Mouse (Mus musculus): Measurements from ENCODE around the gene Dcbld2.
A peak's percentile ranks its signal among the peaks of the same experiment; 100 is the strongest.
"Not testable (repeated sequence)": the region's sequence is repeated elsewhere in the genome, so short reads cannot be mapped to it uniquely, and the experiment has no call there.

Dcbld2 gene

GRCm38 (mm10) chr16:58450648-58451047, 42.4 kb downstream of the Dcbld2 start:
- no peak for DNase-seq (ENCODE audit: inconsistent ontology term)

GRCm38 (mm10) chr16:58451647-58452046, 43.4 kb downstream of the Dcbld2 start:
- DNase-seq (ENCODE audit: inconsistent ontology term) = no peak

GRCm38 (mm10) chr16:58453138-58453537, 44.9 kb downstream of the Dcbld2 start:
- no peak for DNase-seq (ENCODE audit: inconsistent ontology term)

DNA sequence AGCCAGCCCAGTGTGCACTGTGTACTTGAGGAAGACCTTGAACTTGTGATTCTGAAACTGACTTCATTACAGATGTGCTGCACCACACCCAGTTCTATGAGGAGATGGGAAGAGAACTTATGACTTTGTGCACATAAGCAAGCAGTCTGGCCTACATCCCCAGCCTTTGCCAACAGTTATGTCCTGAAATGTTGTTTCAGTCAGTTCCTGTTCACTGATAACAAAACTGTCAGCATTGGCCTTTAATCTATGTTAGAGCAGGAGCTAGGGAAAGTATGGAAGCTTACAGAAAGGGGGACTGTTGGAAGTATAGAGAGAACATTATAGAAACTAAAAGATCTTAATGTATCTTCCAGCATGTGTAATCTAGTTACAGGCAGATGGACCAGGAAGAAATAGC, 45.6 kb downstream of the Dcbld2 start:
- no peak for DNase-seq (ENCODE audit: inconsistent ontology term)

DNA sequence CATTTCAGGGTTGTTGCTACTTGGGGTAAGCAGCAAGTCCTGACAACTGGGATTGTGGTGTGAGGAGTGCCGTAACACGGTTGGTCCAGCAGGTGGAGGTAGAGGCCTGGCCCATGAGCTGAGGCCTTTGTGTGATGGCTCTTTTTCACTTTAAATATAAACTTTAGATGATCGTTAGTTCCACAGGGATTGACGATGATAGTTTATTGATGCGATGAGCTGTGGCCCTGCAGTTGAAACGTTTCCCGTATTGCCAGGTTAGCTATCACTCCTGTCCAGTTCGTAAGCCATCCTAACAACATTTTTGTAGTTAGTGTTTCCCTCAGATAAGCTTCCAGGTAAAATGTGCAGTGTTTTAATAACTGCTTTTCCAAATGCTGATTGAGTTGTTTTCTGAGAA, 46.4 kb downstream of the Dcbld2 start:
- DNase-seq (ENCODE audit: inconsistent ontology term) = no peak

- no peak for DNase-seq (ENCODE audit: inconsistent ontology term)
These were observed 46.9 kb downstream of the Dcbld2 start for GRCm38 (mm10) chr16:58455118-58455517.

DNA sequence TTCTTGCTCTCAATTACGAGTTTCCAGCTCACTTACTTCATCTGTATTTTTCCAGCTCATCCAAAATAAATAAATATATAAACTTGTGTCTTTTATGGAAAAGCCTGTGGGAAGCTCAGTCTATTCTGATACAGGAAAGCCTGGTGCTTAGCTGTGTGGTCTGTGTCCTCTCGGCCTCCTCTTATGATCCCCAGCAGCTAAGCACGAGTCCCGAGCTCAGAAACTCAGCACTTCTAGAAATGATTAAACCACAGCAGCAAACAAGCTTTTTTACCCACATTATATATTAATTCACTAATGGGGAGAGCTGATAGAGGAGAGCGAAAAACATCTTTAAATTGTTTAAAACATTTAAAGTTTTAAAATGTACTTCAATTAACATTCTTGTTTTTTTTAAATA, 48.2 kb downstream of the Dcbld2 start:
- DNase-seq (ENCODE audit: inconsistent ontology term) = no peak

- DNase-seq (ENCODE audit: inconsistent ontology term) = no peak
These were observed 48.7 kb downstream of the Dcbld2 start for GRCm38 (mm10) chr16:58456991-58457390.

GRCm38 (mm10) chr16:58459966-58460365, 51.7 kb downstream of the Dcbld2 start:
- DNase-seq (ENCODE audit: inconsistent ontology term) = not testable (repeated sequence)

DNA sequence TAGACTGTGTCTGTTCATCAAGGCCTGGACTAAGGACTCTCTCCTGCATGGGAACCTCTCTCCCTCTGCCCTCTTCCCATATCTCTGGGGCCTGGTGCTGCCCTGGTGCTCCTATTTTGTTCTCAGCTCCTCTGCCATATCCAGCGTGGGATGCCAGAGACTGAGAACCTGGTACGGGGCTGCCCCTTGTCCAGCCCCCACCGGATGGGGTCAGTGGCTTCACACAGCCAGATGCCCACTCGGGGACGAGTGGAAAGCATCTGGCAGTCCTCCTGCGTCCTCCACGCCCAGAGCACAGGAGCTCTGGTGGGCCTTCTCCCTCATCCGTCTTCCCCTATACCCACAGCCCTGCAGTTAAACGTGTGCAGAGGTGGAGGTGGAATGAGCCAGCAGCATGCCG, 52.1 kb downstream of the Dcbld2 start:
- no peak for DNase-seq (ENCODE audit: inconsistent ontology term)

GRCm38 (mm10) chr16:58461856-58462518, 53.7 kb downstream of the Dcbld2 start:
- no peak for DNase-seq (ENCODE audit: inconsistent ontology term)

- DNase-seq (ENCODE audit: inconsistent ontology term) = no peak
These were observed 54.3 kb downstream of the Dcbld2 start for GRCm38 (mm10) chr16:58462519-58462918.

DNA sequence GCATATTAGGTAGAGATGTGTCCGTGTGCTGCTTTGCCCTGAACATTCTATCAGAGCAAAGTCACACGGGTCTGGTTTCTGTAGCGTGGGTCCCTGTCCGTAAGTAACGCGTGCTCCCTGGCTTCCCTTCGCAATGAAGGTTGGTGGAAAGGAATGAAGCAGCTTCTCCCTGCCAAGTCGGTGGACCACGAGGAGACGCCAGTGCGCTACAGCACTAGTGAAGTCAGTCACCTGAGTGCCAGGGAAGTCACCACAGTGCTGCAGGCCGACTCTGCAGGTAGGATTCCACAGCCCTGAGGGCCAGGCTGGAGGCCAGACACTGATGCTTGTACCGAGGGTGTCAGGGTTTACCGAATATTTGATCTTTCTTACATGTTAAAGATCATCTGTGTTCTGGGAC, 55.8 kb downstream of the Dcbld2 start:
- DNase-seq (ENCODE audit: inconsistent ontology term) = no peak

- DNase-seq (ENCODE audit: inconsistent ontology term) = no peak
These were observed 57.2 kb downstream of the Dcbld2 start for GRCm38 (mm10) chr16:58465412-58465811.

DNA sequence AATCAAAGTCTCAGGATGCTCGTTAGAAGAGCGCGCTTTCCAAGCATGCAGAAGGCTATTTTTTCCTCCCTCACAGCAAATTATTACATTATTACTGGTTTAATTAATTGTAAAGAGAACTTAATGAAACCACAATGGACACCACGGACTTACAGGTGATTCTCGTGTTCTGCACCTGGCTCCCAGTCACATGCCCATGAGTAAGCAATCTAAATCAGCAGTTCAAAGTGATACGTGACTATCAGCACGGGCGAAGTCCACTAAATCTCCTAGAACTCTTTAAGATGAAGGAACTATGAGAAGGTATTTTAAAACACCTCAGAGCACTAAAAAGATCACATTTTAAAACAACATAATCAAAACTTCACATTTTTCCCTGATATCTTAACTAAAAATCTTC, 61.8 kb downstream of the Dcbld2 start:
- DNase-seq (ENCODE audit: inconsistent ontology term) = no peak

- DNase-seq (ENCODE audit: inconsistent ontology term) = no peak
These were observed 62.6 kb downstream of the Dcbld2 start for GRCm38 (mm10) chr16:58470841-58471240.

GRCm38 (mm10) chr16:58474875-58475274, 66.6 kb downstream of the Dcbld2 start:
- no peak for DNase-seq (ENCODE audit: inconsistent ontology term)

DNA sequence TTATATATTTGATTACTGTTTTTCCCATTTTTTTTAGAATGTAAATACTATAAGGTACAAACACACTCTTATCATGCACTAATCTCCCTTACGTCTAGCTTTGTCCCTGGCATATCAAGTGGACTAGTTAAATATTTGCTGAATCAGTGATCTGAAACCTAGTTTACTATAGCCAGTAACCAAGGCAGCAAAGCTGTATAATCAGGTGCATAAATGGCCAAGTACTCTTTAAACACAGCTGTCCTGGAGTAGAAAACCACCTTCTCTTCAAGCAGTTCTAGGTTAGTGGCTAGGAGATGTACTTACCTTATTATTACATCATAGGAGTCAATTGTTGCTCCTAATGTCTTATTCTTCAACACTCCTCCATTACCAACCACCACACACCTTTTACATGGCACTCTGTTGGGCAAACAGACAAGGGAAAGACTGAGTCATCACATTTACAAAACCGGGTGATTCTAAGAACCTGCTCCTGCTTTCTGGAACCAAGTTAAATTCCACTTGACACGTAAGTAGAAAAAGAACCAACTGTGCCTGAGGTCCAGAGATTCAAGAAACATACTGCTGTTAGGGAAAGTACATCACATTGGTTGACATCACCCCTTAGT, 67.4 kb downstream of the Dcbld2 start:
- DNase-seq (ENCODE audit: inconsistent ontology term) = no peak

GRCm38 (mm10) chr16:58476363-58476762, 68.1 kb downstream of the Dcbld2 start:
- no peak for DNase-seq (ENCODE audit: inconsistent ontology term)

- DNase-seq (ENCODE audit: inconsistent ontology term) = peak; percentile 85
These were observed 71.7 kb downstream of the Dcbld2 start for GRCm38 (mm10) chr16:58479898-58480448.

DNA sequence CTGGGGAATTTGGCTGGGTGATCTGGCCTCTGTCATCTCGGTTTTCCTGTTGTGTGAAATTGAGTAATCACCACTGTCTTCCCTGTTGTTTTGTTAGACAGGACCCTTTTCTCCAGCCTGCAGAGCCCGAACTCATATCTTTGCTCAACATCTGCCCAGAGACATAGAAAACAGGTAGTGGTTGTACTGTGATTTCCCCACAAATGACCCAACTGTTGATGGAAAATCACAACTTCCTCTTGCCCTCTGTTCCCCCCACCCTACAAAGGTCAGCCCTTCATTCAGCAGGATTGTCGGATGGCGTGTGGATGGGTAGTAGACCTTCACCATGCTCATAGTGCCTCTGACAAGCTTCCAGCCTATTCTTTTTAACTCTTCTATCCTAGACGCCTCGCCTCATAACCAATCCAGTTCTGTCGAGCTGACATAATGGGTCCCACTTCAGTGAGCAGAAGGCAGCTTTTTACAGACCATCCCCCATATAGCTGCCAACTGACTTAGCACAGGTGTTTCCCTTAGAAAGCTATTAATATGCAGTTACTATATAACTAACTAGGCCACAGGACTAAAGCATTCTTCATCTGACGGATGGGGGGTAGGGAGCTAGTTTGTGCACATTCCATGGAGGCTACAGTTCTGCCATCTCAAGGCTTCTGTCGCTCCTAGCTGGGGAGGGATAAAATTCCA, 73.1 kb downstream of the Dcbld2 start:
- DNase-seq (ENCODE audit: inconsistent ontology term) = no peak

GRCm38 (mm10) chr16:58481906-58482270, 73.6 kb downstream of the Dcbld2 start:
- DNase-seq (ENCODE audit: inconsistent ontology term) = no peak

GRCm38 (mm10) chr16:58482296-58482695, 74.1 kb downstream of the Dcbld2 start:
- no peak for DNase-seq (ENCODE audit: inconsistent ontology term)

Data from Muller cell, postnatal 12 days (primary cell).